Mouse (Mus musculus) liver, embryonic 15.5 days (tissue): Measurements from ENCODE around the gene Upf3b. TPM values are rescaled to one million over a fixed set of nuclear protein-coding genes. Genes with fewer than 3 reads are reported as not detected.

ENCODE experiments used
- polyA plus RNA-seq: library from polyadenylated mRNA; unstranded; fragments of >200 nt; fragmentation: Nextera tagmentation; extraction: Ambion mirVana; gene quantifications from 2 replicates; pipeline ENCODE4 v1.2.1, GENCODE M21; 2015

The Upf3b gene
- polyA plus RNA-seq, 1 experiment from 2014 or later = 8.3 TPM

Other genes starting within 250 kb of the Upf3b start
- gene Ube2a, start 236.4 kb downstream of the Upf3b start, polyA plus RNA-seq = 64.3 and 74.0 TPM in 2 replicates
- gene C330007P06Rik, start 236.2 kb downstream of the Upf3b start, polyA plus RNA-seq = 12.6 and 13.6 TPM in 2 replicates
- 0.51 and 0.67 TPM in 2 replicates for gene Nkrf, start 207.4 kb downstream of the Upf3b start, polyA plus RNA-seq
- gene Sept6, start 118.5 kb downstream of the Upf3b start, polyA plus RNA-seq = 3.4 and 3.9 TPM in 2 replicates
- gene Sowahd, start 61.5 kb downstream of the Upf3b start, polyA plus RNA-seq = 0.06 and 0.09 TPM in 2 replicates
- 219 and 316 TPM in 2 replicates for gene Rpl39, start 24.9 kb downstream of the Upf3b start, polyA plus RNA-seq
- gene Nkap, start 16.5 kb upstream of the Upf3b start, polyA plus RNA-seq = 4.9 and 5.1 TPM in 2 replicates
- gene Akap14, start 58.5 kb upstream of the Upf3b start, polyA plus RNA-seq = not detected in 2 replicates
- gene Ndufa1, start 80.8 kb upstream of the Upf3b start, polyA plus RNA-seq = 216 and 235 TPM in 2 replicates
- gene Rnf113a1, start 80.9 kb upstream of the Upf3b start, polyA plus RNA-seq = 2.7 TPM in 2 replicates
- gene Gm9, start 100.7 kb upstream of the Upf3b start, polyA plus RNA-seq = not detected in 2 replicates
- not detected in 2 replicates for gene Rhox1, start 111.9 kb upstream of the Upf3b start, polyA plus RNA-seq
- not detected in 2 replicates for gene Rhox2a, start 134.7 kb upstream of the Upf3b start, polyA plus RNA-seq
- not detected in 2 replicates for gene Rhox3a, start 139.6 kb upstream of the Upf3b start, polyA plus RNA-seq
- not detected in 2 replicates for gene Rhox4a, start 155.0 kb upstream of the Upf3b start, polyA plus RNA-seq